ENCODE assay signal across 10 mouse cellular contexts in the genomic region with DNA sequence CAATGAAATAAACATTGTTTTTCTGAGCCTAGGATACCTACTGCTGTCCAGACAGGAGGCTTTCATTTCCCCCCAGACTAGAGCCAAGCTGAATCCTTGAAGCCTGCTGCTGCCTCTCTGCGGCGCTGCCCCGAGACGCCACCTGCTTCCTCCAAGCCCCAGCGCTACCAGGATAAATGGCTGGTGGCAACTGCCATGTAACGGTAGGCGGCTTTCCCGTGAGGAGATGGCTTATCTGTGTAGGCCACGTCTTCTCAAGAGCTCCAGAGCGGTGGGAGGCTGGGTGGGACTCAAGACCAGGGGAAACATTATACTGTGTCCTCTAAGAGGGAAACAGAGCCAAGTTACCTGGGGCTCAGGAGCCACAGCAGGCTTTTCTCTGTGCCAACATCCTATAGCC. TPM values are rescaled to one million over a fixed set of nuclear protein-coding genes. Genes with fewer than 3 reads are reported as not detected.
DNase-seq lines count a peak whose midpoint lies in the region; ATAC-seq lines count a peak whose summit lies in the region.
"Had no signal": no experiment of that assay in that cellular context is flagged by ENCODE, and none has a peak within 500 bp of the region (broad histone marks: within the 10 kb centered on the region; RNA-seq: fewer than 3 reads in every experiment).

No protein-coding gene starts in this region.

- intact Hi-C loops in gastrocnemius, postnatal 14 days (cut with DNase I; ENCODE audit: low total_unique reads), result no loop called here

- H3K27me3 ChIP-seq in liver, embryonic 16.5 days (ENCODE audit: control insufficient read depth, insufficient read depth, low read depth, low read length), result no peaks in the 10 kb centered on the region

- H3K4me3 ChIP-seq in liver, embryonic 16.5 days (ENCODE audit: low read depth, low read length), result peak overlapping the region; percentile 42

- DNase-seq in gastrocnemius, postnatal 14 days, result peak; percentile 8
- DNase-seq in gastrocnemius, adult 8-10 months (ENCODE audit: low spot score in 2 of 2), result no peak
- peak; percentile 59 to 60 for DNase-seq in spleen, postnatal 10 days (ENCODE audit: low spot score in 2 of 2)
- DNase-seq in spleen, adult 18-20 months, result no peak
- DNase-seq in cerebellum, adult 9-11 months, result peak; percentile 80
- DNase-seq in adrenal gland, adult (ENCODE audit: inconsistent age in 2 of 2, low spot score in 1 of 2), result no peak
- no peak for DNase-seq in embryo, embryonic 10 days (ENCODE audit: low spot score)
- DNase-seq: heart, postnatal 4 days; lung, postnatal 14 days had no signal

- peak overlapping the region; percentile 90 for H3K27ac ChIP-seq in liver, embryonic 16.5 days (ENCODE audit: low read length)

- ATAC-seq in liver, embryonic 16.5 days (ENCODE audit: low read depth), result peak; percentile 90

- H3K4me1 ChIP-seq in liver, embryonic 16.5 days (ENCODE audit: control insufficient read depth, low read depth, low read length), result peaks cover 97% of the 10 kb centered on the region

- peak overlapping the region; percentile 65 for H3K4me2 ChIP-seq in liver, embryonic 16.5 days (ENCODE audit: low read depth, low read length)

- H3K36me3 ChIP-seq in liver, embryonic 16.5 days (ENCODE audit: control insufficient read depth, insufficient read depth), result peaks cover 32% of the 10 kb centered on the region

- H3K9me3 ChIP-seq in liver, embryonic 16.5 days (replicated peaks; ENCODE audit: control insufficient read depth, low read length), result no peaks in the 10 kb centered on the region

- H3K9ac ChIP-seq in liver, embryonic 16.5 days (ENCODE audit: low read depth, low read length), result peak overlapping the region; percentile 57

- WGBS in liver, embryonic 16.5 days (ENCODE audit: insufficient replicate concordance), result 17% methylated on average over 10 of the region's 10 CpGs

RNA-seq across cellular contexts. Expression of a gene that starts 9.2 kb away (rescaled TPM):
- 10 to 100 TPM; 19.4 to 22.9 TPM for total RNA-seq in gastrocnemius, postnatal 14 days (2021)
- total RNA-seq in gastrocnemius, adult 8-10 months (2022), result 10 to 100 TPM; 38.8 to 60.0 (median 49.4) TPM
- polyA plus RNA-seq in liver, embryonic 16.5 days (2015; fragmentation: Nextera tagmentation; extraction: Ambion mirVana), result 631 and 674 TPM in 2 replicates

RNA-seq across cellular contexts. Expression of a gene that starts 35.4 kb away (rescaled TPM):
- 10 to 100 TPM; 12.2 to 13.8 TPM for total RNA-seq in gastrocnemius, postnatal 14 days (2021)
- total RNA-seq in gastrocnemius, adult 8-10 months (2022), result 10 to 100 TPM in 1 of 4 experiments, 1 to 10 TPM in 3; 7.7 to 11.2 (median 8.5) TPM
- polyA plus RNA-seq in liver, embryonic 16.5 days (2015; fragmentation: Nextera tagmentation; extraction: Ambion mirVana), result 4.4 and 5.0 TPM in 2 replicates

Comparison
In these comparisons a context has a peak if more than half of its experiments do, and no peak if none do; other contexts are left out.
1. DNase-seq: peak in gastrocnemius, postnatal 14 days (single experiment), spleen, postnatal 10 days (2 of 2) and cerebellum, adult 9-11 months (single experiment); none in gastrocnemius, adult 8-10 months (0 of 2), spleen, adult 18-20 months (0 of 2), adrenal gland, adult (0 of 2) and embryo, embryonic 10 days (single experiment).